8 mouse cellular contexts compared by ENCODE assay signal in the genomic region with DNA sequence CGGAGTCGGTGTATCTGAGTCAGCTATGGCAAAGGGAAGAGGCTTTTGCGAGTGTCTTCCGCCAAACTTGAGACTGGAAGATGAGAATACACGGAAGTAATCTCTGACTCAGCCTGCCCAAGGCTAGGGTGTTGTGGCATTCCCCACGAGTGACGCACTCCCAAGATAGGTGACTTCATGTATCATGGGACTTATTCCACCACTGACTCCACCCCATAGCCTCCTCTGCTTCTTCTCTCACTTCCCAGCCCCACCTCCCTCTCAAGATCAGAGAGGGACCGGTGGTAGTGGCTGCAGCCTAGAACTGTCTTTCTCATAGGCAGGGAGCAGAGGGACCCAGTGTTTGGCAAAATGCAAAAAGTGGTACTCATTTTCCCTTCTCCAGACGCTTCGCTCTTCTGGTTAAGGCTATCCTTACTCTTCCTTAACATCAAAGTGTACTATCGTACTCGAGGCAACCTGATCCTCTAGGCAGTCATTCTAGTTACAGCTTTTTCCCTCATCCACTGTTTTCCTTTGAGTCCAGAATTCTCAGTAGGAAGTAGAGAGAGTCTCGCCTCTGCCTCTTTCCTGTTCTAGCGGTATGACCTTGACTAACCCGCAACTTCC. TPM values are rescaled to one million over a fixed set of nuclear protein-coding genes. Genes with fewer than 3 reads are reported as not detected.
A peak's percentile ranks its signal among the peaks of the same experiment; 100 is the strongest.
DNase-seq lines count a peak whose midpoint lies in the region; ATAC-seq lines count a peak whose summit lies in the region.

No protein-coding gene starts in this region.

- H3K27me3 ChIP-seq in heart, embryonic 11.5 days (ENCODE audit: control insufficient read depth, insufficient read depth, low read length): no peaks in the 10 kb centered on the region
- no peaks in the 10 kb centered on the region for H3K27me3 ChIP-seq in kidney, embryonic 16.5 days (ENCODE audit: insufficient read depth, low read length)

- H3K27ac ChIP-seq in heart, embryonic 11.5 days (ENCODE audit: low read depth, low read length): peak overlapping the region; percentile 99
- peak overlapping the region; percentile 99 for H3K27ac ChIP-seq in kidney, embryonic 16.5 days (ENCODE audit: low read length)

- no peaks in the 10 kb centered on the region for H3K36me3 ChIP-seq in heart, embryonic 11.5 days (ENCODE audit: control insufficient read depth, insufficient read depth, low read length)
- H3K36me3 ChIP-seq in kidney, embryonic 16.5 days (ENCODE audit: insufficient read depth, low read length): no peaks in the 10 kb centered on the region

- peaks cover 21% of the 10 kb centered on the region for H3K4me1 ChIP-seq in heart, embryonic 11.5 days (ENCODE audit: control insufficient read depth, insufficient read depth, low read length)
- H3K4me1 ChIP-seq in kidney, embryonic 16.5 days (ENCODE audit: insufficient read depth, low read length): peaks cover 26% of the 10 kb centered on the region

- peak; percentile 86 for ATAC-seq in erythroid progenitor cell, adult 5-6 weeks (replicated peaks; ENCODE audit: low FRiP score, poor library complexity, severe bottlenecking)
- ATAC-seq in heart, embryonic 11.5 days (replicated peaks; ENCODE audit: insufficient number of reproducible peaks, low FRiP score, low TSS enrichment): peak; percentile 76
- ATAC-seq in kidney, embryonic 16.5 days (ENCODE audit: low FRiP score, low TSS enrichment): peak; percentile 65

- WGBS in heart, embryonic 11.5 days (ENCODE audit: insufficient replicate concordance): 4% methylated on average over 15 of the region's 15 CpGs
- 4% methylated on average over 15 of the region's 15 CpGs for WGBS in kidney, embryonic 16.5 days

- H3K4me2 ChIP-seq in heart, embryonic 11.5 days: peak overlapping the region; percentile 65
- peak overlapping the region; percentile 94 for H3K4me2 ChIP-seq in kidney, embryonic 16.5 days (replicated peaks; ENCODE audit: low read depth, low read length)

- peak overlapping the region; percentile 69 for H3K4me3 ChIP-seq in heart, embryonic 11.5 days (ENCODE audit: low read depth, low read length)
- H3K4me3 ChIP-seq in kidney, embryonic 16.5 days (ENCODE audit: low read length): peak overlapping the region; percentile 96

- DNase-seq in CD4-positive helper T cell, adult 2 months (ENCODE audit: low read depth, low spot score): peak; percentile 92
- DNase-seq in brain, embryonic 18.5 days (ENCODE audit: low read depth, low spot score): peak; percentile 6
- DNase-seq in liver: peak; percentile 81
- DNase-seq in monocyte, adult 2 months (ENCODE audit: low read depth in 1 of 2, low spot score in 2 of 2): peak; percentile 85
- DNase-seq in spleen, postnatal 36 days (ENCODE audit: low spot score in 2 of 2): peak; percentile 78 to 87

- peak overlapping the region; percentile 86 for H3K9ac ChIP-seq in heart, embryonic 11.5 days (ENCODE audit: low read depth, low read length)
- H3K9ac ChIP-seq in kidney, embryonic 16.5 days (replicated peaks; ENCODE audit: low read length): peak overlapping the region; percentile 85

- H3K9me3 ChIP-seq in heart, embryonic 11.5 days (replicated peaks; ENCODE audit: control insufficient read depth, low read length): no peaks in the 10 kb centered on the region
- no peaks in the 10 kb centered on the region for H3K9me3 ChIP-seq in kidney, embryonic 16.5 days (ENCODE audit: low read length)

RNA-seq across cellular contexts. Expression of gene Spag9, which starts 0.7 kb away (rescaled TPM):
- 28.5 and 50.7 TPM in 2 replicates for total RNA-seq in erythroid progenitor cell, adult 5-6 weeks (2015; ENCODE audit: low replicate concordance)
- 68.5 and 69.1 TPM in 2 replicates for total RNA-seq in erythroid progenitor cell, adult 5-6 weeks (2017; ENCODE audit: low replicate concordance)
- polyA plus RNA-seq in heart, embryonic 11.5 days (2014; fragmentation: Nextera tagmentation; extraction: Ambion mirVana): 38.1 and 40.4 TPM in 2 replicates
- 29.7 and 38.4 TPM in 2 replicates for polyA plus RNA-seq in kidney, embryonic 16.5 days (2015; fragmentation: Nextera tagmentation; extraction: Ambion mirVana)

RNA-seq across cellular contexts. Expression of gene Nme1, which starts 26.9 kb away (rescaled TPM):
- total RNA-seq in erythroid progenitor cell, adult 5-6 weeks (2015; ENCODE audit: low replicate concordance): 11.3 and 17.7 TPM in 2 replicates
- total RNA-seq in erythroid progenitor cell, adult 5-6 weeks (2017; ENCODE audit: low replicate concordance): 7.6 and 42.3 TPM in 2 replicates
- 135 and 136 TPM in 2 replicates for polyA plus RNA-seq in heart, embryonic 11.5 days (2014; fragmentation: Nextera tagmentation; extraction: Ambion mirVana)
- polyA plus RNA-seq in kidney, embryonic 16.5 days (2015; fragmentation: Nextera tagmentation; extraction: Ambion mirVana): 162 and 174 TPM in 2 replicates

RNA-seq across cellular contexts. Expression of gene Gm20390, which starts 27.1 kb away (rescaled TPM):
- 32.3 and 33.5 TPM in 2 replicates for total RNA-seq in erythroid progenitor cell, adult 5-6 weeks (2015; ENCODE audit: low replicate concordance)
- total RNA-seq in erythroid progenitor cell, adult 5-6 weeks (2017; ENCODE audit: low replicate concordance): 5.0 TPM in 1 of 2 replicates, not detected in the other
- polyA plus RNA-seq in heart, embryonic 11.5 days (2014; fragmentation: Nextera tagmentation; extraction: Ambion mirVana): 308 and 315 TPM in 2 replicates
- 404 and 448 TPM in 2 replicates for polyA plus RNA-seq in kidney, embryonic 16.5 days (2015; fragmentation: Nextera tagmentation; extraction: Ambion mirVana)

RNA-seq across cellular contexts. Expression of gene Nme2, which starts 39.2 kb away (rescaled TPM):
- total RNA-seq in erythroid progenitor cell, adult 5-6 weeks (2015; ENCODE audit: low replicate concordance): 34.8 and 35.7 TPM in 2 replicates
- 9.6 and 10.1 TPM in 2 replicates for total RNA-seq in erythroid progenitor cell, adult 5-6 weeks (2017; ENCODE audit: low replicate concordance)
- 277 and 316 TPM in 2 replicates for polyA plus RNA-seq in heart, embryonic 11.5 days (2014; fragmentation: Nextera tagmentation; extraction: Ambion mirVana)
- 234 and 281 TPM in 2 replicates for polyA plus RNA-seq in kidney, embryonic 16.5 days (2015; fragmentation: Nextera tagmentation; extraction: Ambion mirVana)

Comparison
In these comparisons a context has a peak if more than half of its experiments do, and no peak if none do; other contexts are left out.
1. Peak in every context shown above with its lines: DNase-seq, ATAC-seq, H3K4me3 ChIP-seq and H3K27ac ChIP-seq.
2. DNase-seq: peak in every context shown above with its lines; median percentile 92 in CD4-positive helper T cell, adult 2 months; 85 in monocyte, adult 2 months; 82 in spleen, postnatal 36 days; 81 in liver; 6 in brain, embryonic 18.5 days.